Mouse (Mus musculus): Measurements from ENCODE around the gene Kat2b.
A peak's percentile ranks its signal among the peaks of the same experiment; 100 is the strongest.
"Not testable (repeated sequence)": the region's sequence is repeated elsewhere in the genome, so short reads cannot be mapped to it uniquely, and the experiment has no call there.

Gene Kat2b

GRCm38 (mm10) chr17:53570361-53570875 lies 3.8 kb downstream of the Kat2b start:
- DNase-seq (ENCODE audit: low spot score) = peak; percentile 42

- not testable (repeated sequence) for DNase-seq (ENCODE audit: low spot score)
Observed at GRCm38 (mm10) chr17:53570932-53571331, 4.3 kb downstream of the Kat2b start.

- no peak for DNase-seq (ENCODE audit: low spot score)
Observed at GRCm38 (mm10) chr17:53573019-53573556, 6.4 kb downstream of the Kat2b start.

GRCm38 (mm10) chr17:53577151-53577550 lies 10.5 kb downstream of the Kat2b start:
- DNase-seq (ENCODE audit: low spot score) = peak; percentile 39

- no peak for DNase-seq (ENCODE audit: low spot score)
Observed at GRCm38 (mm10) chr17:53577754-53578153, 11.1 kb downstream of the Kat2b start.

- DNase-seq (ENCODE audit: low spot score) = no peak
Observed at GRCm38 (mm10) chr17:53578249-53578648, 11.6 kb downstream of the Kat2b start.

GRCm38 (mm10) chr17:53578776-53579175 lies 12.1 kb downstream of the Kat2b start:
- DNase-seq (ENCODE audit: low spot score) = no peak

GRCm38 (mm10) chr17:53579612-53580011 lies 13.0 kb downstream of the Kat2b start:
- DNase-seq (ENCODE audit: low spot score) = no peak

GRCm38 (mm10) chr17:53580237-53580636 lies 13.6 kb downstream of the Kat2b start:
- DNase-seq (ENCODE audit: low spot score) = no peak

- no peak for DNase-seq (ENCODE audit: low spot score)
Observed at GRCm38 (mm10) chr17:53582026-53582585, 15.4 kb downstream of the Kat2b start.

GRCm38 (mm10) chr17:53582805-53583204 lies 16.1 kb downstream of the Kat2b start:
- DNase-seq (ENCODE audit: low spot score) = no peak

GRCm38 (mm10) chr17:53583846-53584579 lies 17.4 kb downstream of the Kat2b start:
- DNase-seq (ENCODE audit: low spot score) = no peak

GRCm38 (mm10) chr17:53587074-53587851 lies 20.6 kb downstream of the Kat2b start:
- peak; percentile 95 for DNase-seq (ENCODE audit: low spot score)

GRCm38 (mm10) chr17:53588097-53588855 lies 21.6 kb downstream of the Kat2b start:
- no peak for DNase-seq (ENCODE audit: low spot score)

GRCm38 (mm10) chr17:53590110-53590509 lies 23.4 kb downstream of the Kat2b start:
- no peak for DNase-seq (ENCODE audit: low spot score)

GRCm38 (mm10) chr17:53591910-53592309 lies 25.2 kb downstream of the Kat2b start:
- no peak for DNase-seq (ENCODE audit: low spot score)

GRCm38 (mm10) chr17:53594590-53594989 lies 27.9 kb downstream of the Kat2b start:
- no peak for DNase-seq (ENCODE audit: low spot score)

GRCm38 (mm10) chr17:53595527-53595926 lies 28.9 kb downstream of the Kat2b start:
- DNase-seq (ENCODE audit: low spot score) = no peak

- DNase-seq (ENCODE audit: low spot score) = peak; percentile 96
Observed at GRCm38 (mm10) chr17:53596314-53596882, 29.7 kb downstream of the Kat2b start.

- DNase-seq (ENCODE audit: low spot score) = peak; percentile 38
Observed at GRCm38 (mm10) chr17:53596941-53597790, 30.5 kb downstream of the Kat2b start.
